Mouse (Mus musculus): ENCODE measurements around the gene Rbms3. TPM values are rescaled to one million over a fixed set of nuclear protein-coding genes. Genes with fewer than 3 reads are reported as not detected.
A peak's percentile ranks its signal among the peaks of the same experiment; 100 is the strongest.

Rbms3 gene
- total RNA-seq, 2 experiments from 2014 or later: 66.4 to 73.5 TPM

GRCm38 (mm10) chr9:116556641-116557040, 1073.1 kb downstream of the Rbms3 start:
- DNase-seq (ENCODE audit: low spot score in 2 of 2): no peak

DNA sequence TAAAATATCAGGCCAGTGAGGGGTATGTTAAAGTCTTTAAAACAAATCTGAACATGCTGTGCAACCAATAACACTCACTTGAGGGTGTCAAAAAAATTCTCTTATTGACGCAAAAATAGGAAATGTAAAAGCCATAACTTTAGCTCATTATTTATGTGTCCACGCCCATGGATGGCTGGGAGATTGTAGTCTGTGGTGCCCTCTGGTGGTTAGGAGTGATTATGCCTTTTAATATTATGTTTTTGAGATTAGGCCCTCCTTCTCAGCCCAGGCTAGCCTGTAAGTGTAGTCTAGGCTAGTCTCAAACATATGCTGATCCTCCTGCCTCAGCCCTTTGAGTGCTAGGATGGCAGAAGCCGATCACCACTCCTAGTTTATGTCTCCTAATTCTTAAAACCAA, 1076.5 kb downstream of the Rbms3 start:
- DNase-seq (ENCODE audit: low spot score in 2 of 2): no peak

GRCm38 (mm10) chr9:116546156-116546555, 1083.6 kb downstream of the Rbms3 start:
- no peak for DNase-seq (ENCODE audit: low spot score in 2 of 2)

- peak in 1 of 2 experiments; percentile 5 for DNase-seq (ENCODE audit: low spot score in 2 of 2)
Measured at GRCm38 (mm10) chr9:116542793-116543192, 1086.9 kb downstream of the Rbms3 start.

GRCm38 (mm10) chr9:116541976-116542375, 1087.7 kb downstream of the Rbms3 start:
- no peak for DNase-seq (ENCODE audit: low spot score in 2 of 2)

DNA sequence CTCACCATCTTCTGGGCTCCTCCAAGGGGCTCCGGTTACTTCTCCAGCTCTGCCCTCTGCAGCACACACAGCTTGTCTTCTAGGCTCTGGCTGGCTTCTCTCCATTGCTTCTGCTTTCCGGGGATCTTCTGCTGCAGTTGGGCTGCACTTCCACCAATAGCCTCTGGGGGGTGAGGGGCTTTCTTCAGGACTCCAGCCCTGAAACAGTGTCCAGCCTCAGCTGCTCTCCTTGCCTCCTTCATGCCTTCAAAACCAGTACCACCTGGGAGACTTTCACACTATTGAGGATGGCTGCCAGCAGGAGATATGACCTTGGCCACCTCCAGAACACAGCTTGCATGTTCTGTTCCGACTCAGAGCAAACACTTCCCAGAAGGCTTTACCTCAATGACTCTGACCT, 1094.0 kb downstream of the Rbms3 start:
- no peak for DNase-seq (ENCODE audit: low spot score in 2 of 2)

DNA sequence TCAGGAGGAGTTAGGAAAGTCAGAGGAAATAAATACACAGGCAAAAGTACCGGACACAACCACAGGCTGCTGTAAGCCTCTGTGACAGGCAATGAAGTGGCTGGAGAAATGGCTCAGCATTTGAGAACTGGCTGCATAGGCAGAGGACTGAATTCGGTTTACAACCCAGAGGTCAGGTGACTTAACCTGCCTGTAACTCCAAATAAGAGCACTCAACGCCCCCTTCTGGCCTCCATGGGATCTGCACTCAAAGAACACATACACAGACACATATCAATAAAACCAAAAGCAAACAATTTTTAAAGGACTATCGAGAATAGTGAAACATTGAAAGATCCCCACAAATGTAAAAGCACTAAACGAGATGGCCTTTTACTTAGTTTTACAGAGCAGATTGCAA, 1096.3 kb downstream of the Rbms3 start:
- DNase-seq (ENCODE audit: low spot score in 2 of 2): no peak

DNA sequence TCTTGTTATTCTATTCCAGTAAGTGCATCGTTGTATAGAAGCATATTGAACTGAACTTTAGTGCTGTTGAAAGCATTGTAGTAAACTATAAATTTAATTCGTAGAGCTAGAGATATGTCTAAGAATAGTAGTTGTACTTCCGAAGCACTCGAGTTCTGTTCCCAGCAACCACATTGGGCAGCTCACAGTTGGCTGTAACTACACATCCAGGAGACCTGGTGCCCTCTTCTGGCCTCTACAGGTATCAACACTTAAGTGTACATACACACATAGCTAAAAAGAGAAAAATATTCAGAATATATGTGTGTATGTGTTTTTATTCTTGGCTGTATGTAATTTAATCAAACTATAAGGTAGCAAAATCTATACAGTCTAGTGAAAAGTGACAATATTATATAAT, 1098.6 kb downstream of the Rbms3 start:
- DNase-seq (ENCODE audit: low spot score in 2 of 2): no peak

DNA sequence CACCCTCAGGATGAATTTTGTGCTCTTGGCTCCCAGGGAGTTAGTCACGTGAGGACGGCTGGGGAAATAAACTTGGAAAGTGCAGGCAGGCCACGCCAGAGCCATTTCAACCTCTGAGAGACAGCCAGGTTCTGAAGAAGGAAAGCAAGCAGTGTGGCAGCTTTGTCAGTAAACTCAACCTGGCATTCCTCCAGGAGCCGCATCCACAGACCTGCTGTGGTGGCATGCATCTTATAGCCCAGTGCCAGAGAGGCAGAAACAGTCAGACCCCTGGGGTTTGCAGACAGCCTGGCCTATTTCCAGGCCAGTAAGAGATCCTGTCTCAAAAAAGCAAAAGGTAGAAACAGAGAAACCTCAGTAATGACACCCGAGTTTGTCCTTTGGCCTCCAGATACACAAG, 1105.3 kb downstream of the Rbms3 start:
- DNase-seq (ENCODE audit: low spot score in 2 of 2): no peak
